Mouse (Mus musculus): Measurements from ENCODE around the gene Gm13178. TPM values are rescaled to one million over a fixed set of nuclear protein-coding genes. Genes with fewer than 3 reads are reported as not detected.
A peak's percentile ranks its signal among the peaks of the same experiment; 100 is the strongest.

The Gm13178 gene
- total RNA-seq (2021) = not detected
- long read RNA-seq = 0 reads

GRCm38 (mm10) chr4:144721304-144721703 is at the start of gene Gm13178:
Gm13178 (minus strand) TSS chr4:144721404.
- DNase-seq (ENCODE audit: low spot score in 2 of 2) = no peak

DNA sequence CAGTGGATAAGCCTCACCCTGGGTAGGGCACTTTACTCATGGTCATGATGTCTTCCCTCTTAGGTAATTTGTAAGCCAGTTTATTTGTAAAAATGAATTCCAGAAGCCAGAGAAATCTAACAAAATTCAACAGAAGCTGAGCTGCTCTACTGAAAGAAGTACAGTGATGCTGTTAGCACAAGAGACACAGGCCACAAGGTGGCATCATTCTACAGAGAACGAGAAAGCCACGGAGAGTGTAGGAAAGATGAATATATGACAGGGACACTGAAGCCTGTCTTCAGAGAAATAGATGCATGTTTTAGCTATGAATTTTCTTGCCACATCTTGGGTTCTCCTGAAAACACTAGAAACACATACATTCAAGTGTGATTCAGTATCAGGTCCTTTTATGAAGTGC is 44.5 kb upstream of the Gm13178 start:
- peak; percentile 56 to 68 for DNase-seq (ENCODE audit: low spot score in 2 of 2)

- DNase-seq (ENCODE audit: low spot score in 2 of 2) = no peak
Observed at GRCm38 (mm10) chr4:144749139-144749538, 27.9 kb upstream of the Gm13178 start.

DNA sequence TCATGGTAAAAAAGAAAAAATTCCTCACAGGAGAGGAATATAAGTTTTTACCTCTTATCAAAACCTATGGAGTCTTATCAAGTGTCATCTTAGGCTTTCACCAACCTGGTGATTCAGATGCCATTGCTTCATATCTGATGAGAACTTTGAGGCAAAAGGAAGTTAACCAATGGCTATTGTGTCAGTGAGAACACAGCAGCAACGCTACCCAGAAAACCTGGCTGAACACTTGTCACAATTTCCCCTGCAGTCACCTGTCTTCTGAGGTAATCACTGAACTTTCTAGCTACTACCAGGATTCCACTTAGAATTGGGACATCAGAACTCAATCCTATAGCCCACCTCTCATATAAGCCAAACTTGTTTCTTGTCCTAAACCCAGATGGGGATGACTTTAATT is 1.5 kb downstream of the Gm13178 start:
- no peak for DNase-seq (ENCODE audit: low spot score in 2 of 2)

GRCm38 (mm10) chr4:144718288-144718687 is 2.9 kb downstream of the Gm13178 start:
- no peak for DNase-seq (ENCODE audit: low spot score in 2 of 2)

GRCm38 (mm10) chr4:144686268-144686667 is 34.9 kb downstream of the Gm13178 start, which contains the start of gene Gm436:
Gm436 (minus strand) TSS chr4:144686368.
- no peak for DNase-seq (ENCODE audit: low spot score in 2 of 2)

Other genes with a start within 250 kb of the Gm13178 start
- gene 9430007A20Rik, start 201.6 kb downstream of the Gm13178 start, total RNA-seq (2021) = not detected
- not detected for gene Gm13124, start 156.3 kb downstream of the Gm13178 start, total RNA-seq (2021)
- gene Aadacl4, start 107.7 kb downstream of the Gm13178 start, total RNA-seq (2021) = not detected
- gene Gm436, start 35.0 kb downstream of the Gm13178 start, total RNA-seq (2021) = not detected
- gene Gm438, start 65.2 kb upstream of the Gm13178 start, total RNA-seq (2021) = not detected
- 10 to 100 TPM; 23.2 to 23.3 TPM for gene Dhrs3, start 171.4 kb upstream of the Gm13178 start, total RNA-seq (2021)